Mouse (Mus musculus): Measurements from ENCODE around the gene Sirt2. TPM values are rescaled to one million over a fixed set of nuclear protein-coding genes. Genes with fewer than 3 reads are reported as not detected.

Gene Sirt2
- 28.4 TPM for polyA plus RNA-seq (2015; fragmentation: Illumina TruSeq; extraction: RNeasy Lipid Tissue Mini Kit (QIAGEN cat#74804); ENCODE audit: insufficient read depth, low read depth, low replicate concordance)

DNA sequence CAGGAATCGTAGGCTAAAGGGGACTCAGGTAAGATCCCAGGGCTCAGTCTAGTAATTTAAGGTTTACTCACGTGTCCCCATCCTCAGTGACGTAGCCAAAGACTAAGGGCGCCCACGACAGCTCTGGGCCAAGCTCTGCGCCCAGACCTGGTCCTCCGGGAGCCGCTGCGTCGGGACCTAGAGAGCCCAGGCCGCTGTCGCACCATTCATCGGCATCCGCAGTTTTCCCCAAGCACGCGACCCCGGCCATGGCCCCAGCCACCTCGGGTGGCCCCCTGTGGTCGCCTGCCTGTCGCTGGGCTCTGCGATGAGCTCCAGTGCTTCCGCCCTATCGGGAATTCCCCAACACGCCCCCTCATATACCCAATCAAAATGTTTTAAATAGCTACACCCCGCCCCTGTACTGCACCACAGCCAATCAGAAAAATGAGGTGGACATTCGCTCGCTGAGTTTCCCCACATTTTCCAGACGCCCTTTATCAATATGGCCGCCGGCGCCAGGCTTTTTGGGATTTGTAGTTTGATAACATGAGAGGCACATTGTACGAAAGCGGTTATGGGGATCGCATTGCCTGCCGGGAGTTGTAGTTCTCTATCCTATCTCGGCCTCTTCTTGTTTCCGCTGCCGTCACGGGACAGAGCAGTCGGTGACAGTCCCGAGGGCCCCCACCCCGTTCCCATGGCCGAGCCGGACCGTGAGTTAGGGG lies at the start of gene Sirt2:
Gene Sirt2, plus strand, starts transcription at position 563 of the 707 bp plus-strand sequence.

DNA sequence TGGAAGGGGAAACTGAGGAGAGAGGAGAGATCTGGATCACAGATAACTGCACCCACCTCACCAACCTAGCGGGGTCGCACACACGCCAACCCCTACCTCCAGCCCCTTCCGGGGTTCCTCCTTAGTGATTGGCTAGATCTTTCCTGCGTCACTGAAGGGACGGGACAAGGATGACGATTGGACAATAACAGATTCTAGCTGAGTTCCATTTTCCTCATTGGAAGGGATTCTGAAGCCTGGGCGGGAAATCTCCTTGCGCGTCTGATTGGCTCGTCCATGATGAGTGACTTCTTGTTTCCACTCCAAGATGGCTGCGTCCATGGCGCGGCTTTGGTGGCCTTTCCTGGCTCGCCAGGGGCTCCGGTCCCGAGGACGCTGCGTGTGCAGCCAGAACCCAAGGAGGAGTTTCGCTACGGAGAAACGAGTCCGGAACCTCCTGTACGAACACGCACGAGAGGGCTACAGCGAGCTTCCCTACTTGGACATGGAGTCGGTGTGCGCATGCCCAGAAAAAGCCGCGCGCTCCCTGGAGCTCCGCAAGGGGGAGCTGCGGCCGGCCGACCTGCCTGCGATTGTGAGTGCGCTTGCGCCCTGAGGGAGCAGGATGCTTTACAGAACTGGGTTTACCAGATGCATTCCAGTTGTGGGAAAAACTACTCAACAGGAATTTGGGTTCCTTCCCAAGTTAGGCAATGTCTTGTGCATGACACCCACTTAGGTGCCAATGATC lies 24.7 kb upstream of the Sirt2 start, which contains the start of the genes Mrps12 and Sars2:
Gene Mrps12, minus strand, starts transcription at position 112 of the 730 bp plus-strand sequence.
Gene Sars2, plus strand, starts transcription at position 284 of the 730 bp plus-strand sequence.

DNA sequence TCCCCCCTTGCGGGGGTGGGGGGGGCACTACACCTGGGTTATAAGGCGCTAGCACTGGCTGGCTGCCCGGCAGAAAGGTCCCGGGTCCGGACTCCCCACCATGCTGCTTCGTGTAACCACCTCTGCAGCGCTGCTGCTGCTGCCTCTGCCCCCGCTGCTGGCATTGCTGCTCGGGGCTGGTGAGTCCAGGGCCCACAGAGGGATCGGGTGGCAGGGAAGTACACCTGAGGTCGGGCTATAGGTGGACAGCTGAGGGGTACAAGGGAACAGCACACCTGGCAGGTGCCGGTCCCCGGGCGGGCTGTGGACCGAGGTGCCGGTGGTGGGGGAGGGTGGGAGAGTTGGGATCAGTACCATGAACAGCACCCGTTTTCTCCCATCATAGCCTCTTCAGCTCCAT lies 10.5 kb upstream of the Sirt2 start, which contains the start of gene Ccer2:
Gene Ccer2, plus strand, starts transcription at position 96 of the 400 bp plus-strand sequence.

DNA sequence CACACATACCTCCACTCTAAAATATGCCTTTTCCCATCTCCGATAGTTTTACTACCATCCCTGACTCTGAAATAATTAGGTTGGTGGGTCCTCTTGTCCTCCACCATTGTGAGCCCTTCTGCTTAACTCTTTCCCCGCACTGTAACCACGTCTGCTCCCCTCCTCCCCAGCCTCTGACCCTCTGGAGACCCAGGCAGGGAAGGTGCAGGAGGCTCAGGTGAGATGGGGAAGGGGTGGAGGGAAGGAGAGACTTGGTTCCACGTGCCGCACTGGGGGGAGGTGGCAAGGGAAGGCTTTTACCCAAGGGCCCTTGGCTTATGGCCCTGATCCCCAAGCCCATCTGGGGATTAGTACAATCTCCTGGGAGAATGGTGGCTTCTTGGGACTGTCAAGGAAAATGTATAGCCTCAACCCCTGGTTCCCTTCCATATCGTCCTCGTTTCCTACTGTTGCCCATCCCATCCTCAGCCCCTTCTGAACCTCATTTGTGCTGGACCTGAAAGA lies 979 bp downstream of the Sirt2 start, which contains the start of gene Nfkbib:
Gene Nfkbib, minus strand, starts transcription at position 51 of the 504 bp plus-strand sequence.

DNA sequence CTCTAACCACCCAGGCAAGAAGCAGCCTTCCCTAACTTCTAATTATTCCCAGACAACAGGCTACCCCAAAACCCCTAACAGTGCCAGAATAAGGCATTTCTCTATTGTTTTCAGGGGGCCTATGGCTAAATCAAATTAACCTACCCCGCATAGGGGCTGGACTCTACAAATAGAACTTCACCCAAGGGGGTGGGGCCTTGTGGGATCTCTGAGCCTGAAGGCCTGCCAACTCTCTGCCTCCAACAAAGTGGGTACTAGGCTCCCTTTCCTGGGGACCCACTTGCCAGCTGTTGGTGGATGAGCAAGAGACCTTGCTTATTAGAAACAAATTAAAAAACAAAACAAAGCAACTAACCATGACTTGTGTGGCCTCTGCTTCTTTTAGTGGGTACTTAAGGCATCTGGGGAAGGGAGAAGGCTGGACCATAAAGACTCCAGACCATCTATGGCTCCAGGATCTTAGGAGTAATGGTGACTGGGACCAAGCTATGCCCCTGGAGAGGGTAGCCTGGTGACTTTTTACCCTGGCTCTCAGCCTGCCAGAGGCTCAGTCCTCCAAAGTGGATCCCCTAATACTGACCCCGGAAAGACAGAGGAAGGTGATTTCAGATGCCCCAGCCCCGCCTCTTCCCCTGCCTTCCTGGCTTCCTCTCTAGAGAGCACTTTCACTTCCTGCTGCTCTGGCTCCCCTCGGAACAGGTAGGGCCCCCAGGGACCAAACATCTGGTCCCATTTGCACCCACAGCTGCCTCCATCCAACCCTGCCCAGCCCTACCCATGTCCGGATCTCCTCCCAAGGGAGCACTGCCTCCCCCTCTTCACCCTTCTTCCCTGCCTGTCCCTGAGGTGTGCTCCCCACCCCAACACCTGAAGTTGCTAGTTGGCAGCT lies 22.0 kb downstream of the Sirt2 start, which contains the start of gene Rinl:
Gene Rinl, plus strand, starts transcription at position 663 of the 889 bp plus-strand sequence.

GRCm38 (mm10) chr7:28808221-28808941 lies 41.8 kb downstream of the Sirt2 start, which contains the start of gene Hnrnpl:
Hnrnpl (plus strand) TSS chr7:28808541.

DNA sequence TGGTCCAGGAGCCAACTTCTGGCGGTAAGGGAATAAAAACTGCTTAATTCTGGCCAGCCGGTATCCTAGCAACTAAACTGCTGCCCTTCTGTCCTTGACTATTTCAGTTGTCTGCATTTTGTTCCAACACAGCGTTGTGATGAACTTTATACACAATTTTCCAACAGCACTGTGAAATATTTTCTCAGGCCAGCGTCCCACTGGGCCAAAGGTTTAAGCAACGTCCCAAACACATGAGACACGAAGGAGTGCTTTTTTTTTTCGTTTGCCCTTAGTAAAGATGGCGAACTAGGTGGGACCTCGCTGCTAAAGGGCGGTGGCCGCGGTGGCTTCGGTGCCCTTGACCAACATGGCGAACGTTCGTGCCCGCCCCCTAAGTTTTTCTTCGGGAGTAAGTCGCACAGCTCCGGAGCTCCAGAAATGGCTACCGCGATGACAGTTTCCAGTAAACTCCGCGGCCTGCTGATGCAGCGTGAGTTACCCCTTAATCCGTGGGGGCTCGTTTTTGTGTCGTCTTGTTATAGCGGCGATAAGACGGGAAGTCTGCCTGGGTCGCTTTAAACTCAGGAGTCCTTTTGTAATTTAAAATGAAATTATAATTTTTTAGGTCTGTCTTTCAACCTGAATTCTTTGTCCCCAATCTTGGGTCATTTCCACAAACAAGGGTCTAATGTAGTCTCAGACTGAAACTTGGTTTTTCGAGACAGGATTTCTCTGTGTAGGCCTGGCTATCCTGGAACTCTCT lies 58.6 kb downstream of the Sirt2 start, which contains the start of gene Ech1:
Gene Ech1, plus strand, starts transcription at position 277 of the 745 bp plus-strand sequence.

DNA sequence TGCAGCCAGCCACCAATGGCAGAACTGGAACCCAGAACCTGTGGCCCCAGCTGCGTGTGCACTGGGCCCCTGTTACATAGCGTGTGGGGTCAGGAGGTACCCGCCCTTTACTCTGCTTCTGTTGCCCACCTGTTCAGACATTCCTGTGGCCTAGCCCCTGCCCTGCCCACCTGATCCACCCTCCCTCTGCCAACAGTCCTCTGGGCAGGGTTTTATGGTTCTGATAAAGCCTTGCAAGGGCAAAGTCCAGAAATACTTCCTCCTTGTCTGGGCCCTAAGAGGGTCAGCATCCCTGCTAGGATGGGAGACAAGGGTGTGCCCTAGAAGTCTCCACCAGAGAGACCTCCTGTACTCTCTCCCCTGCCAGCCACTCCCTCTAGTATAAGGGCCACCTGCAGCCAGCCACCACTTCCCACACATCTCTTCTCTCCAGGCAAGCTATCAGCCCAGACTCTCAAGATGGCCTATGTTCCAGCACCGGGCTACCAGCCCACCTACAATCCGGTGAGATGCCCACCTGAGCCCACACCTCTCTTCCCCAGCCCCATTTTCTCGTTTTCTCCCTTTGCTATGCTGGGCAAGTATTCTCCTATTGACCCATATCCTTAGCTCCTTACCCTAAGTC lies 67.3 kb downstream of the Sirt2 start, which contains the start of gene Lgals4:
Gene Lgals4, plus strand, starts transcription at position 132 of the 625 bp plus-strand sequence.

Other genes with a start within 250 kb of the Sirt2 start
- not detected for gene Ifnl3, start 243.9 kb upstream of the Sirt2 start, polyA plus RNA-seq (2015; fragmentation: Illumina TruSeq; extraction: RNeasy Lipid Tissue Mini Kit (QIAGEN cat#74804); ENCODE audit: insufficient read depth, low read depth, low replicate concordance)
- gene Sycn, start 225.8 kb upstream of the Sirt2 start, polyA plus RNA-seq (2015; fragmentation: Illumina TruSeq; extraction: RNeasy Lipid Tissue Mini Kit (QIAGEN cat#74804); ENCODE audit: insufficient read depth, low read depth, low replicate concordance) = 18,579 TPM
- not detected for gene Nccrp1, start 219.5 kb upstream of the Sirt2 start, polyA plus RNA-seq (2015; fragmentation: Illumina TruSeq; extraction: RNeasy Lipid Tissue Mini Kit (QIAGEN cat#74804); ENCODE audit: insufficient read depth, low read depth, low replicate concordance)
- 8.6 TPM for gene Samd4b, start 168.6 kb upstream of the Sirt2 start, polyA plus RNA-seq (2015; fragmentation: Illumina TruSeq; extraction: RNeasy Lipid Tissue Mini Kit (QIAGEN cat#74804); ENCODE audit: insufficient read depth, low read depth, low replicate concordance)
- 5.4 TPM for gene Pak4, start 168.6 kb upstream of the Sirt2 start, polyA plus RNA-seq (2015; fragmentation: Illumina TruSeq; extraction: RNeasy Lipid Tissue Mini Kit (QIAGEN cat#74804); ENCODE audit: insufficient read depth, low read depth, low replicate concordance)
- gene Acp7, start 135.4 kb upstream of the Sirt2 start, polyA plus RNA-seq (2015; fragmentation: Illumina TruSeq; extraction: RNeasy Lipid Tissue Mini Kit (QIAGEN cat#74804); ENCODE audit: insufficient read depth, low read depth, low replicate concordance) = not detected
- not detected for gene Fbxo27, start 73.9 kb upstream of the Sirt2 start, polyA plus RNA-seq (2015; fragmentation: Illumina TruSeq; extraction: RNeasy Lipid Tissue Mini Kit (QIAGEN cat#74804); ENCODE audit: insufficient read depth, low read depth, low replicate concordance)
- gene Fbxo17, start 49.9 kb upstream of the Sirt2 start, polyA plus RNA-seq (2015; fragmentation: Illumina TruSeq; extraction: RNeasy Lipid Tissue Mini Kit (QIAGEN cat#74804); ENCODE audit: insufficient read depth, low read depth, low replicate concordance) = 2.8 TPM
- gene Mrps12, start 24.9 kb upstream of the Sirt2 start, polyA plus RNA-seq (2015; fragmentation: Illumina TruSeq; extraction: RNeasy Lipid Tissue Mini Kit (QIAGEN cat#74804); ENCODE audit: insufficient read depth, low read depth, low replicate concordance) = 42.5 TPM
- 2.6 TPM for gene Sars2, start 24.7 kb upstream of the Sirt2 start, polyA plus RNA-seq (2015; fragmentation: Illumina TruSeq; extraction: RNeasy Lipid Tissue Mini Kit (QIAGEN cat#74804); ENCODE audit: insufficient read depth, low read depth, low replicate concordance)
- gene Ccer2, start 10.6 kb upstream of the Sirt2 start, polyA plus RNA-seq (2015; fragmentation: Illumina TruSeq; extraction: RNeasy Lipid Tissue Mini Kit (QIAGEN cat#74804); ENCODE audit: insufficient read depth, low read depth, low replicate concordance) = not detected
- 8.7 TPM for gene Nfkbib, start 777 bp downstream of the Sirt2 start, polyA plus RNA-seq (2015; fragmentation: Illumina TruSeq; extraction: RNeasy Lipid Tissue Mini Kit (QIAGEN cat#74804); ENCODE audit: insufficient read depth, low read depth, low replicate concordance)
- 1.8 TPM for gene Rinl, start 22.2 kb downstream of the Sirt2 start, polyA plus RNA-seq (2015; fragmentation: Illumina TruSeq; extraction: RNeasy Lipid Tissue Mini Kit (QIAGEN cat#74804); ENCODE audit: insufficient read depth, low read depth, low replicate concordance)
- gene Hnrnpl, start 41.8 kb downstream of the Sirt2 start, polyA plus RNA-seq (2015; fragmentation: Illumina TruSeq; extraction: RNeasy Lipid Tissue Mini Kit (QIAGEN cat#74804); ENCODE audit: insufficient read depth, low read depth, low replicate concordance) = 78.4 TPM
- 54.3 TPM for gene Ech1, start 58.5 kb downstream of the Sirt2 start, polyA plus RNA-seq (2015; fragmentation: Illumina TruSeq; extraction: RNeasy Lipid Tissue Mini Kit (QIAGEN cat#74804); ENCODE audit: insufficient read depth, low read depth, low replicate concordance)
- 13.7 TPM for gene Lgals4, start 67.1 kb downstream of the Sirt2 start, polyA plus RNA-seq (2015; fragmentation: Illumina TruSeq; extraction: RNeasy Lipid Tissue Mini Kit (QIAGEN cat#74804); ENCODE audit: insufficient read depth, low read depth, low replicate concordance)
- gene Lgals7, start 97.1 kb downstream of the Sirt2 start, polyA plus RNA-seq (2015; fragmentation: Illumina TruSeq; extraction: RNeasy Lipid Tissue Mini Kit (QIAGEN cat#74804); ENCODE audit: insufficient read depth, low read depth, low replicate concordance) = 7.5 TPM
- gene Capn12, start 114.7 kb downstream of the Sirt2 start, polyA plus RNA-seq (2015; fragmentation: Illumina TruSeq; extraction: RNeasy Lipid Tissue Mini Kit (QIAGEN cat#74804); ENCODE audit: insufficient read depth, low read depth, low replicate concordance) = 0.26 TPM
- 71.1 TPM for gene Actn4, start 195.6 kb downstream of the Sirt2 start, polyA plus RNA-seq (2015; fragmentation: Illumina TruSeq; extraction: RNeasy Lipid Tissue Mini Kit (QIAGEN cat#74804); ENCODE audit: insufficient read depth, low read depth, low replicate concordance)
- 94.8 TPM for gene Eif3k, start 215.1 kb downstream of the Sirt2 start, polyA plus RNA-seq (2015; fragmentation: Illumina TruSeq; extraction: RNeasy Lipid Tissue Mini Kit (QIAGEN cat#74804); ENCODE audit: insufficient read depth, low read depth, low replicate concordance)
- gene Map4k1, start 215.3 kb downstream of the Sirt2 start, polyA plus RNA-seq (2015; fragmentation: Illumina TruSeq; extraction: RNeasy Lipid Tissue Mini Kit (QIAGEN cat#74804); ENCODE audit: insufficient read depth, low read depth, low replicate concordance) = 0.30 TPM

Data from pancreas, adult 10 weeks (tissue).